Mouse (Mus musculus) right cerebral cortex, postnatal 10 days (tissue): Measurements from ENCODE around the gene Aqp3.
A peak's percentile ranks its signal among the peaks of the same experiment; 100 is the strongest.
"Not testable (repeated sequence)": the region's sequence is repeated elsewhere in the genome, so short reads cannot be mapped to it uniquely, and the experiment has no call there.

Experiments
- DNase-seq, 2 experiments: peaks; one replicate each; pipeline ENCODE4 v3.0.0; 2021; ENCODE audit warnings: low spot score in 2 of 2

The Aqp3 gene

DNA sequence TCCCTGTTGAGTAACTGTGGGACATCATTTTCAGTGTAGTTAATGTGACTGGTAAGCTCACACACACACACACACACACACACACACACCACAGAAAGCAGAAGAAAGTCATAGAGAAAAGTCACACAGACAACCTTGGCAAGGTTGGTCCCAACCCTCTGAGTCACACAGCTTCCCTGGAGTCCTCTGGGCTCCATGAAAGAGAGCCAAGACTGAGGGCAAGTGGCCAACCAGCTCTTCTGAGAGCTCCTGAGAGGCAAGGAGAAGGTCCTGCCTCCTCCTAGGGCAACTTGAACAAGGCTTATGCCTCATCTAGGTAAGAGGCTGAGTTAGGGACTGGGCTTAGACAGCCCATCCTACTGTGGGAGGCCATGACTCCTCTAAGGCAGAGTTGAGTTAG, 4.9 kb upstream of the Aqp3 start:
- DNase-seq: no peak

GRCm38 (mm10) chr4:41100986-41101385, 3.0 kb upstream of the Aqp3 start:
- DNase-seq: no peak

GRCm38 (mm10) chr4:41098577-41098951, 581 bp upstream of the Aqp3 start:
- no peak for DNase-seq

GRCm38 (mm10) chr4:41097381-41097780, 602 bp downstream of the Aqp3 start:
- DNase-seq: no peak

DNA sequence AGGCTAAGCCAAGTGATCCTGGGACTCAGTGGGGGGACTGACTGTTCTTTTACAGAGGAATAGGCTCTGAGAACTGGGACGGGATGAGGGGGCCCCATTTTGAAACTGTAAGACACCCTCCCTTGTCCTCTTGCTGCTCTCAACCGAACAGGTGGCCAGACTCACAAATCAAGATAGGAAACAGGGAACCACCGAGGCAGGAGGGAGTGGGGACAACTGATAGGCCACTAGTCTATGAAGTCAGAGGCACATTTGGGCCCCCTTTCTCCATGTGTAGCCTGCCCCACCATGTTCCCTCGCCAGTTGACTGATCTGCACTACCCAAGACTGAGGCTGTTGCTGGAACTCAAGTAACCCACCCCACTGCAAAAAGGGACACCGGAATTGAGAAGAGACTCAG, 1.2 kb downstream of the Aqp3 start:
- no peak for DNase-seq

DNA sequence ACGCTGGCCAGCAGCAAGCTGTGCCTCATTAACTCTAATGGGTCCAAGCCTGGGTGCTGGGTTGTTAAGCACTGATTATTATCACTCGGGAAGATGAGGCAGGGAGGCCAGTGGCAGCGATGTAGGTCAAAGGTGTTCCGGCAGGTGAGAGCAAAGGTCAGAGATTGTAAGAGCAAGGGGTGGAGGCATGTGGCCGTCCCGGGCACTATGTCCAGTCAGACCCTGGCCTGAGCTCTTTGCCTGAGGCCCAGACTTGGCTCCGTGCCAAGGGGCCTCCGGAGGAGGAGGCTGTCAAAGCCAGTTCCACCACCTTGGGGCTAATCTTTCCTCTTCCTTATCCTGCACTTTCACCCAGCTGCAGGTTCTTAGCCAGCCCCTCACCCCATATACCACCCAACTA, 1.8 kb downstream of the Aqp3 start:
- DNase-seq: no peak

GRCm38 (mm10) chr4:41094361-41094760, 3.6 kb downstream of the Aqp3 start:
- no peak for DNase-seq

DNA sequence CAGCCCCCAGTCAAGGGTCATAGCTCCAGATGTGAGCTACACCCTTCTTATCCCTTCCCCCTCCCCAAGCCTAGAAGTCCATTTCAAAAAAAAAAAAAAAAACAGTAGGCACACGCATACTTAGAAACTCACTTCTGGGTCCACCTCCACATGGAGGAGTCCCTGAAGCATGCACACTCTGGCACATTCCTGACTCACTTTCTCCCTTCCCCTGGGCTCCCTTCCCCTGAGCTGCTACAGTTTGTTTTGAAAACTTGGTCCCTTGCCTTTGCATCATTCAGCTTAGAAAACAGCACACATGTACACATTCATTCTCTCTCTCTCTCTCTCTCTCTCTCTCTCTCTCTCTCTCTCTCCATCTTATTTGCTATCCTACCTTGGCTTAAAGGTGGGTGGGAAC, 5.0 kb downstream of the Aqp3 start:
- no peak for DNase-seq

DNA sequence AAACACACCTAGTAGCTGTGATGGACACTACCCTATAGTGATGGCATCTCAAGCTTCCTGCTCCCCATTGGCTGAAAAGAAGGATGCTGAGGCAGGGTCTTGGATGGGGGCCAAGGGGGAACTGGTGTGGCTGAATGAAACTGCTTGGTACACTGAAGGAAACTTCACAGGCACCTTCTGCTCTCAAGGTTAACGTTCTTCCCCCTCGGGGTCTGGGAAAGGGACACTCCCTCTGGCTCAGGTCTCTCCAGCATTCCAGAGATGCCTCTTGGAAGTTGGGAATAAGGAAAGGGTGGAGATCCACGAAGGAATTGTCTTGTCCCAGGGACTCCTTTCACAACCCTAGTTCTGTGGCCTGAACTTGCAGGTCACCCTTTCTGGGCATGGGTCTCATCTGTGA, 6.6 kb downstream of the Aqp3 start:
- no peak for DNase-seq

DNA sequence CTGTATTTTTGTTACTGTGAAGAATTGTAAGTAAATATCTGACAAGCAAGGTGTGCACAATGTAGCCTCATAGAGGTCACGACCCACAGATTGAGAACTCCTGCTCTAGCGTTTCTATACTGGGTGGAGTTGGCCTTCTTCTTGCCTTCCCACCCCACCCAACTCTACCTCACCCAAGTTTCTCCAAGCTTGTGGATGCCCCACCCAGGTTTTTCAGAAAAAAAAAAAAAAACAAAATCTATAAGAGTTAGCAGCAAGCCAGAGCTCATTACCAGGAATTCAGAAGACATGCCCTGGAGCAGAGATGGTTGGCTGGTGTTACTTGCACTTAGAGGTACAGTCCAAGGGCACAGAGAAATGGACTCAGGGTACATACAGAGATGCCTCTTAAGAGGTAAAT, 8.3 kb downstream of the Aqp3 start:
- DNase-seq: no peak

DNA sequence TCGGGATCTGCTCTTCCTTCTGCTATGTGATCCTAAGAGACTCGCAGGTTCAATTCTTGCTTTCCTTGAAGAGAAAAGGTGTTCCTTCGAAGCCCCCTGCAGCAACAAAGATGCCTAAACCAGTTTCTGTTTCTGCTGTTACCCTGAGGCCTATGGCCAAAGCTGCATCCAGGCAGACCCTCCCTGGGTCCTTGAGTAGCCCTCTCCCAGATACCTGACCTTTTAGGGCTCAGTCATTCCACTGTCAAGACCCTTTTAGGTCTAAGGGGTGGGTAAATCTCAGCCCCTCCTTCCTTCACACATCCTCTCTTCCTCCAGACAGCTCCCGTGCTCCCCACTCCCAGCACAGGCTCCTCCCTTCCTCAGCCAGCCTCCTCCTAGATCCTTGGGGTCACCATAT, 8.8 kb downstream of the Aqp3 start:
- DNase-seq: no peak

DNA sequence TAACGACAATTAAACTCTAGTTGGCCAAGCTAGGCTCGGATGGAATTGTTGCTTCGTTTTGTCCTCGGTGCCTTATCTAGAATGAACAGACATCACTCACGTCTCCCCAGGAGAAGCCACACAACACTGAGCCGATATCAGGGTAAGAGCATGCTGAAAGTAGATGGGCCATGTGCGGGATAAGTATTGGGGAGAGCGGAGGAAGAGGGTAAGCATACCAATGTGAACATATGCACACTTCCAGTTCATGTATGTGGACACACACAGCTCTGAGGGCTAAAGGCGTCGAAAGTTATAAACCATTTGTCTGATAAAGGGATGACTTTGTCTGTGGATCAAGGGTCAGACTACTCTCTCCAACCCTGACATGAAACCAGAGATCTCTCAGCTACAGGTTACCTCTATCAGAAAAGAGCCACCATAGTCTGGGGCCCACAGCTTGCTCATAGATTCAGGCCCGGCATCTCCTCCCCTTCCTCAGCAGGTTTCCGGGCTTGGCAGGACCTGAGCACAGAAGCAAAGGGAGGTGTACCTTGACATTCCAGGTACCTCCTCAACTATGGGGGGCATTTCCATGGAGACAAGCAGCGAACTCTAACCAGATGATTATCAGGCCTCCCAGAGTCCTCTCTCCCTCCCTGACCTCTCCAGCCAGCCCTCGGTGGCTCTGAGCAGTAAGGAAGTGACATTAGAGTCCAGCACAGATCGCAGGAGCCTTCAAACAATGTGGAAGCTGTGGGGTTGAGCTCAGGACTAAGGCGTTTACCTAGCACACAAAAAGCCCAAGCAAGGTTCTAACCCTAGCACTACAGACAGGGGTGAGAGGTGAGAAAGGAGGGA, 10.3 kb downstream of the Aqp3 start:
- no peak for DNase-seq

GRCm38 (mm10) chr4:41086947-41087346, 11.0 kb downstream of the Aqp3 start:
- DNase-seq: no peak

GRCm38 (mm10) chr4:41084819-41085218, 13.2 kb downstream of the Aqp3 start:
- DNase-seq: no peak

DNA sequence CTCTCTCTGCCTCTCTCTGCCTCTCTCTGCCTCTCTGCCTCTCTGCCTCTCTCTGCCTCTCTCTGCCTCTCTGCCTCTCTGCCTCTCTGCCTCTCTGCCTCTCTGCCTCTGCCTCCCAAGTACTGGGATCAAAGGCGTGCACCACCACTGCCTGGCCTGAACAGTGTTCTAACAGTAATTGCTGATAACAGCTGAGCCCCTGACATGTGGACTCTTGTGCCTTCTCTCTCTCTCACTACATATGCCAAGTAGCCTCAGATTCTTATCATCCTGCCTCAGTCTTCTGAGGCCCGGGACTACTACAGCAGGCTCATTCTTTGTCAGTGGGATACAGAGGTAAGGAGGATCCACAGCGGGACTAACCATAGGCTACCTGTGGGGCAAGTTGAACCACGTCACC, 15.2 kb downstream of the Aqp3 start:
- not testable (repeated sequence) for DNase-seq

- DNase-seq: no peak
Measured at GRCm38 (mm10) chr4:41081733-41082132, 16.2 kb downstream of the Aqp3 start.

DNA sequence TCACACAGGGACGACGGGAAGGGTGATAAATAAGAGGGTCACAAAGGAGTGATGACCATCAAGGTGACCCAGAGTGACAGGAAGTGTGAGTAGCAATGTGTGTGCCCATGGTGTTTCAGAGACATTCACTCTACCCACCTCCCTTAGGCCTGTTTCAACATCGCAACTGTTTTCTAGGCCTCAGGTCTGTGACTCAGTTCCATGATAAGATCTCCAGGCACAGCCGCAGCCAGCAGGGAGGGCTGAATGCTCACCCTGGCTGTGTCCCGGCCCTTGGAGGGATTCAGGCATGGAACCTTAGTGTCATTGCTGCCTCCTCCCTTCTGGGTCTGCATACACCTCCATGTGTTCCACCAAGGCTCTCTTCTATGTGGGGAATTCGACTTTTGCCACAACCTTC, 19.3 kb downstream of the Aqp3 start:
- DNase-seq: no peak

- no peak for DNase-seq
Measured at GRCm38 (mm10) chr4:41074461-41074860, 23.5 kb downstream of the Aqp3 start.

DNA sequence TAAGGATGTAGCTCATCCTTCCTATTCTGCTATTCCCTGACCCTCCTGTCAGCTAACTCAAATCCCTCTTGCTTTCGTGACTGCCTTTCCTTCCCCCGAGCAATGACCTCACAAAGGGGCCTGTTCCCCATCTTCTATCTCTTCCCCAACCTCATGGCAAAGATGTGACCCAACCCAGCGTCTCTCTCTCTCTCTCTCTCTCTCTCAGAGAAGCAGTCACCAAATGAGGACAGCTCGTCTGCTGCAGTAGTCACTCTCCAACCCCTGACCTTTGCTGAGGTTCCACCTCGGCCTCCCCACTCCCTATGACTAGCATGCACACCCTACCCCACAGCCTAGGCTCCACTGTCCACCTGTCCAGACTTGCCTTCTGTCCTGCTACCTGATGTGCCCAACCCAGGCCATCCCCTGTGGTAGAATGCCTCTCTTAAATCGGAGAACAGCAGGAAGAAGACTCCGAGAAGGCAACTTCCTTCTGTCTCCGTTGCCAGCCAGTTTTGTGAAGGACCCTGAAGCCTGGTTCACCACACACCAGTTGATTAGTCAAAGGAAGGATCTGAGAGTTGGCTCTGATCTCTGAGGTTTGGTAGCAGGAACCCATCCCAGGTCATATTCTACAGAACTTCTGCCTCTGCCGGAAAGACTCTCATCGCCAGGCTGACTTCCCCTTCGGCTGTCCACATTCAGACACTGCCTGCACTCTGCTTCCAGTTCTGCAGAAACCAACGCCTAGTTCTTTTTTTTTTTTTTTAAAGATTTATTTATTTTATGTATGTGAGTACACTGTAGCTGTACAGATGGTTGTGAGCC, 24.8 kb downstream of the Aqp3 start:
- DNase-seq: peak; percentile 27 to 35

GRCm38 (mm10) chr4:41071500-41072429, 26.2 kb downstream of the Aqp3 start:
- DNase-seq: no peak

GRCm38 (mm10) chr4:41065196-41065595, 32.8 kb downstream of the Aqp3 start:
- no peak for DNase-seq
